In genomic region chrX:71183671-71184070, GRCm38 (mm10) we compare ENCODE assay signal across 11 mouse cellular contexts. TPM values are rescaled to one million over a fixed set of nuclear protein-coding genes. Genes with fewer than 3 reads are reported as not detected.
DNase-seq lines count a peak whose midpoint lies in the region.
"Had no signal": no experiment of that assay in that cellular context is flagged by ENCODE, and none has a peak within 500 bp of the region (broad histone marks: within the 10 kb centered on the region; RNA-seq: fewer than 3 reads in every experiment).

No protein-coding gene starts in this region.

- no peaks in the 10 kb centered on the region for H3K36me3 ChIP-seq in midbrain, embryonic 10.5 days
- H3K36me3 ChIP-seq: heart, embryonic 13.5 days had no signal

- intact Hi-C loops in left cerebral cortex, postnatal 4 days (cut with DNase I): no loop called here
- intact Hi-C loops in left cerebral cortex, postnatal 25 days (cut with DNase I): no loop called here
- intact Hi-C loops in heart, postnatal 14 days (cut with DNase I): no loop called here

- H3K4me1 ChIP-seq in midbrain, embryonic 10.5 days: no peaks in the 10 kb centered on the region
- H3K4me1 ChIP-seq: heart, embryonic 13.5 days had no signal

- DNase-seq in left cerebral cortex, postnatal 4 days: peak; percentile 41
- DNase-seq in left cerebral cortex, postnatal 25 days (ENCODE audit: low spot score in 2 of 2): no peak
- peak; percentile 49 for DNase-seq in adrenal gland, postnatal 14 days
- DNase-seq in cerebellum, adult 18-20 months: peak; percentile 23 to 40
- DNase-seq in heart, postnatal 14 days: peak; percentile 29 to 38
- no peak for DNase-seq in thymus, postnatal 36 days
- no peak for DNase-seq in urinary bladder, adult 2 months (ENCODE audit: low spot score)
- no peak for DNase-seq in midbrain, embryonic 10.5 days (ENCODE audit: low spot score)
- DNase-seq: layer of hippocampus, postnatal 36 days had no signal

- WGBS in midbrain, embryonic 10.5 days: 92% methylated on average over 4 of the region's 4 CpGs

- no peak overlapping the region for H3K4me3 ChIP-seq in midbrain, embryonic 10.5 days
- H3K4me3 ChIP-seq: heart, embryonic 13.5 days had no signal

- H3K9me3 ChIP-seq in midbrain, embryonic 10.5 days (replicated peaks): no peaks in the 10 kb centered on the region
- H3K9me3 ChIP-seq: heart, embryonic 13.5 days had no signal

- peaks cover 17% of the 10 kb centered on the region for H3K27me3 ChIP-seq in midbrain, embryonic 10.5 days (ENCODE audit: low read depth, poor library complexity, severe bottlenecking)

- no peak overlapping the region for H3K27ac ChIP-seq in midbrain, embryonic 10.5 days (replicated peaks)
- H3K27ac ChIP-seq: heart, embryonic 13.5 days; kidney, postnatal 0 days had no signal

RNA-seq across cellular contexts. Expression of gene Mtm1, which starts 26.9 kb away (rescaled TPM):
- total RNA-seq in left cerebral cortex, postnatal 4 days (2021): 1 to 10 TPM; 3.7 to 4.6 TPM
- 1 to 10 TPM; 6.2 to 7.4 TPM for total RNA-seq in left cerebral cortex, postnatal 25 days (2021)
- total RNA-seq in adrenal gland, postnatal 14 days (2021): 15.7 and 18.1 TPM in 2 replicates
- 10 to 100 TPM; 21.0 to 21.8 TPM for total RNA-seq in heart, postnatal 14 days (2021)
- 7.8 and 8.9 TPM in 2 replicates for polyA plus RNA-seq in urinary bladder, adult 2 months (2012; rRNA removed)
- 3.0 and 4.2 TPM in 2 replicates for polyA plus RNA-seq in midbrain, embryonic 10.5 days (2016; fragmentation: Nextera tagmentation; extraction: Ambion mirVana)

Comparison
In these comparisons a context has a peak if more than half of its experiments do, and no peak if none do; other contexts are left out.
1. DNase-seq: peak in left cerebral cortex, postnatal 4 days (single experiment), adrenal gland, postnatal 14 days (single experiment), cerebellum, adult 18-20 months (2 of 2) and heart, postnatal 14 days (2 of 2); none in left cerebral cortex, postnatal 25 days (0 of 2), thymus, postnatal 36 days (0 of 2), urinary bladder, adult 2 months (single experiment) and midbrain, embryonic 10.5 days (single experiment).